Mouse (Mus musculus) liver, postnatal 0 days (tissue): ENCODE measurements around the gene Slc6a6. TPM values are rescaled to one million over a fixed set of nuclear protein-coding genes. Genes with fewer than 3 reads are reported as not detected.

Experiments
- ATAC-seq: fragments of 200-750 bp; cut with Nextera tagmentation; 2 replicates; pipeline ENCODE4 v1.8.0; 2017; ENCODE audit warnings: mild to moderate bottlenecking, moderate library complexity
- DNase-seq: peaks from one replicate; pipeline ENCODE4 v3.0.0-alpha.2; 2016
- H3K27ac ChIP-seq: fragments of 300-500 bp; sonication (generic); 2 replicates; pipeline ENCODE4 v1.5.1; 2014; ENCODE audit warnings: antibody characterized with exemption, moderate library complexity, mild to moderate bottlenecking, low read depth
- H3K27me3 ChIP-seq: fragments of 300-500 bp; sonication (generic); 2 replicates; pipeline ENCODE4 v1.6.1; 2014; ENCODE audit warnings: low read length, control low read depth, mixed read lengths; ENCODE audit not compliant: insufficient read depth
- H3K36me3 ChIP-seq: fragments of 300-500 bp; sonication (generic); replicated peaks from 2 replicates; pipeline ENCODE4 v1.6.1; 2014; ENCODE audit warnings: mild to moderate bottlenecking, control low read depth, low read length, moderate library complexity, mixed read lengths; ENCODE audit not compliant: insufficient read depth
- H3K4me1 ChIP-seq: fragments of 300-500 bp; sonication (generic); 2 replicates; pipeline ENCODE4 v1.6.1; 2014; ENCODE audit warnings: antibody characterized with exemption, mild to moderate bottlenecking, control low read depth; ENCODE audit not compliant: insufficient read depth
- H3K4me2 ChIP-seq: fragments of 300-500 bp; sonication (generic); 2 replicates; pipeline ENCODE4 v1.6.1; 2014; ENCODE audit warnings: low read depth, mild to moderate bottlenecking, low read length, moderate library complexity, mixed read lengths
- H3K4me3 ChIP-seq: fragments of 300-500 bp; sonication (generic); 2 replicates; pipeline ENCODE4 v1.5.1; 2014; ENCODE audit warnings: low read depth, low read length
- H3K9ac ChIP-seq: fragments of 300-500 bp; sonication (generic); replicated peaks from 2 replicates; pipeline ENCODE4 v1.6.1; 2014; ENCODE audit warnings: mild to moderate bottlenecking, moderate library complexity
- H3K9me3 ChIP-seq: fragments of 300-500 bp; sonication (generic); 2 replicates; pipeline ENCODE4 v1.6.1; 2016; ENCODE audit warnings: mild to moderate bottlenecking, control low read depth, low read length, mixed read lengths
- CTCF ChIP-seq: sonication (generic); IDR thresholded peaks from 2 replicates; pipeline ENCODE4 v1.5.1; 2016; ENCODE audit warnings: antibody characterized with exemption, low read depth
- EP300 ChIP-seq: IDR thresholded peaks from 2 replicates; pipeline ENCODE4 v1.6.1; 2016; ENCODE audit warnings: antibody characterized with exemption, low read depth, mild to moderate bottlenecking
- WGBS: fragments of 180-500 bp; shearing (Covaris S2); extraction: QIAGEN DNeasy Blood & Tissue Kit; methylation state at CpG from one replicate; pipeline ENCODE4 v1.1.7; 2014; ENCODE audit not compliant: insufficient replicate concordance; 5-methylcytosine and 5-hydroxymethylcytosine counted together
- polyA plus RNA-seq: library from polyadenylated mRNA; unstranded; fragments of >200 nt; fragmentation: Nextera tagmentation; extraction: Ambion mirVana; gene quantifications from 2 replicates; pipeline ENCODE4 v1.2.1, GENCODE M21; 2015

Gene Slc6a6
- polyA plus RNA-seq, 1 experiment from 2014 or later, result 34.4 TPM

DNA sequence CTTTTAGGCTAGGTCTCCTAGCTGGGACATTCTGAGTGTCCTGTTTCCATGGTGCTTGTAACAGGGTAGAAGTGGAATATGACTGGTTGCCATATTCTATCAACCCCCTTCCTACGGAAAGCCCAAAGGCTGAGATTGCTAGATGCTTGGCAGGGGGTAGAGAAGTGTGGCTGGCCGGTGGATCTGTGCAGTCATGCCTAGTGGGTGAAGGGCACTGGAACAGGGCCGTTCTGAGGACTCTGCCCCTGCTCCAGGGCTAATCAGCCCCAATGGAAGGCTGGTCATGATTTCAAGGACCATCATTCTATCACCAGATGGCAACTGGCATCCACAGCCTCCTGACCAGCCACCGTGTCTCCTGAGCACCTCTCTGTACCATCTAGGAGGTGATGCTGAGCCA is 7.7 kb downstream of the Slc6a6 start:
- DNase-seq, result no peak
- peaks cover 12% of the 10 kb centered on the region for H3K36me3 ChIP-seq
- H3K4me2 ChIP-seq, result no peak overlapping the region

DNA sequence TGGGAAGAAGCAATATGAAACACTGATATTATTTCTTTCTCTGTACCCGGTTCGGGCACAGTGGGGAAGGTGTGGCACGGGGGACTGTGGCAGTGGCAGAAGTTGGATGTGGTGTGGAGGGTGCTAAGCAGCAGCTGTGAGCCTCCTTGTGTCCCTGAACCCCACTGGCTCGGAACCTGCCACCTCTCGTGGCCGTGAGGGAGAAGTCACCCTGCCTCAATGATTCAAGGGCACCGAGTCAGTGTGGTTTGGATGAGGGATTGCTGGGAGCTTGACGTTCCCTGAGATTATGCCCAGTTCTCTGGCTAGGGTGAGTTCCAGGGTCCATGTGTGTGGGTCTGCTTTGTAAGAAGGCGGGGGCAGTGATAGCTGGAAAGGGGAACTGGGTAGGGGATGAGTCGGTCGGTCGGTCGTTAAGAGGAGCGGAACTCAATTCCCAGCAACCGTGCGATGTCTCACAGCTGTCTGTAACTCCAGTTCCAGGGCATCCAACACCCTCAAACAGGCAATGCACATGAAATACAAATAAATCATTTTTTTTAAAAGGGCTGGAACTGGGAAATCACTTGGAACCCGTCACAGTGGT is 9.5 kb downstream of the Slc6a6 start:
- TF ChIP-seq CTCF (no peak), EP300 (no peak)
- H3K9me3 ChIP-seq, result no peaks in the 10 kb centered on the region
- peaks cover 24% of the 10 kb centered on the region for H3K4me1 ChIP-seq
- DNase-seq (no peak), ATAC-seq (no peak)
- no peak overlapping the region for H3K4me3 ChIP-seq
- H3K4me2 ChIP-seq, result no peak overlapping the region
- H3K27ac ChIP-seq, result no peak overlapping the region
- H3K36me3 ChIP-seq, result peaks cover 12% of the 10 kb centered on the region
- no peaks in the 10 kb centered on the region for H3K27me3 ChIP-seq
- H3K9ac ChIP-seq, result no peak overlapping the region
- 67% methylated on average over 17 of the region's 17 CpGs for WGBS

More for the DNA sequence above, 7.7 kb downstream of the Slc6a6 start:
- H3K27ac ChIP-seq, result no peak overlapping the region
- no peaks in the 10 kb centered on the region for H3K9me3 ChIP-seq
- ATAC-seq, result no peak
- no peak overlapping the region for H3K9ac ChIP-seq
- WGBS, result 90% methylated on average over 4 of the region's 4 CpGs
- no peak overlapping the region for H3K4me3 ChIP-seq
- H3K4me1 ChIP-seq, result peaks cover 34% of the 10 kb centered on the region
- H3K27me3 ChIP-seq, result no peaks in the 10 kb centered on the region
- TF ChIP-seq EP300, result no peak
- no peak for TF ChIP-seq CTCF

DNA sequence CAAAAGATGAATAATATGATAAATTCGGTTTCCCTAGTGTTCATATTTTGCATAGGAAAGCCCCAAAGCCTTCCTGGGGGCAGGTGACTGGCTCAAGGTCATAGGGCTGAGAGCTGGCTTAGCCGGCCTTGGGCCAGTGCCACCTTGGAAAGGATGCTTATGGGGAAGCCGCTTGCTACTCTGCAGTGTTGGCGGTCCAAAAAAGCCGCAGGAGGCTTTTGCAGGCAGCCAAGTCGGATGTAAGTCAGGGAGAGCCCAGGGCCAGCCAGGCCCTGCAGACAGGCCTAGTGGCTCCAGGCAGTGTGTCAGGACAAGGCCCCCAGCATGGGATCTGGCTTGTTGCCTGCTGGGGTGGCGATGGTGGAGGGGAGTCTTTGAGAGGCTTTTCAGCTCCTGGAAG is 10.8 kb downstream of the Slc6a6 start:
- H3K4me1 ChIP-seq, result peaks cover 20% of the 10 kb centered on the region
- no peak overlapping the region for H3K4me3 ChIP-seq
- WGBS, result 77% methylated on average over 7 of the region's 7 CpGs
- TF ChIP-seq CTCF (no peak), EP300 (no peak)
- no peak overlapping the region for H3K27ac ChIP-seq
- H3K4me2 ChIP-seq, result no peak overlapping the region
- H3K36me3 ChIP-seq, result peaks cover 9% of the 10 kb centered on the region
- ATAC-seq (no peak), DNase-seq (no peak)
- H3K9me3 ChIP-seq, result no peaks in the 10 kb centered on the region
- H3K27me3 ChIP-seq, result no peaks in the 10 kb centered on the region
- no peak overlapping the region for H3K9ac ChIP-seq

DNA sequence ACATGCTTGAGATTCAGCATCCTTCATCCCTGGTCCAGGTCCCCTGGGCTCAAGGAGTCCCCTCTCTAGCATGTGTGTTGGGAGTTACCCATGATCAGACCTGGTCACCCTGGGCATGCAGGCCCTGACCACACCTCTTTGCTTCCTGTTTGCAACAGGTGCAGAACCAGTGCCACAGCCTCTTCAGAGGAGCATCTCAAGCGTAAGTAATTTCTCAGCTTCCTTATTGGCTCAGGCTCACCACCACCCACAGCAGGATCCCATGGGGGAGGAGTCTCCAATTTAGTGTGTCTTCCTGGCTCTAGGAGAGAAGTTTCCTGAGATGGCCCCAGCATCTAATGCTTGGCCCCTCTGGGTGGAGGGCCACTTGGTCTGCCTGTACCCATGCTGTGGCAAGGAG is 15.0 kb downstream of the Slc6a6 start:
- no peak for ATAC-seq
- no peak for DNase-seq
- Histone ChIP-seq H3K4me3 (no peak overlapping the region), H3K9me3 (no peaks in the 10 kb centered on the region), H3K9ac (no peak overlapping the region), H3K4me1 (peaks cover 20% of the 10 kb centered on the region), H3K36me3 (peaks cover 15% of the 10 kb centered on the region), H3K27me3 (no peaks in the 10 kb centered on the region), H3K4me2 (no peak overlapping the region), H3K27ac (no peak overlapping the region)
- WGBS, result 50% methylated on average over 1 of the region's 1 CpGs
- TF ChIP-seq CTCF (no peak), EP300 (no peak)

DNA sequence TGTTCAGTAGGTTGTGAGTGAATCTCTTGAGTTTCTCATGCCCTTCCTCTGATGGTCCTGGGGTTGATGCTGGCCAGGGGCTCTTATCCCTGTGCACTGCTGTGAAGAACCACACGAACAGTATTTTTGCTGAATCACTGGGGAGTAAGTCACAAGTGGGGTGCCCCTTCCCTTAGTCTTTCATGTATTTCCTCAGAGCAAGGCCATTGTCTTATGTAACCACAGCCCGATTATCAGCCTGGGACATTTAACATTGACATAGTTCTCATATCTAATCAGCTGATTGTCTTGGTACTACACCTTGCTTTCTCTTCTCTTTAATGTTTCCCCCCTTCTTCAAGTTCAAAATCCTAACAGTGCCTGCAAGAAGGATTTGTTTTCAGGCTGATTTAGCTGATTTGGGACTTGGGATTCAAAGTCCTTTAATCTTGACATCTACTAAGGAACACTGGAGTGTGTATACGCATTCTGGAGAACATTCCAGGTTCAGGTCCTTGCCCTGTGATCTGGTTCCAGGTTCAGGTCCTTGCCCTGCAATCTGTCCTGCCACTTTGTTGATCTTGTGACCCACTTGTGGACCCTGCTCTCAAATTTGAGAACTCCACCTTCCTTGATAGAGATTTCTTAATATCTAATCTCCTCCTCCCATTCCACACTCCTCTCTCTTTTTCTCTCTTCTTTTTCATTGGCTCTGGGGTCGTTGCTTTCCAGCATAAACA is 15.8 kb downstream of the Slc6a6 start:
- Histone ChIP-seq H3K4me3 (no peak overlapping the region), H3K9me3 (no peaks in the 10 kb centered on the region), H3K4me1 (peaks cover 20% of the 10 kb centered on the region), H3K36me3 (peaks cover 15% of the 10 kb centered on the region), H3K9ac (no peak overlapping the region), H3K27ac (peak overlapping the region; percentile 57; the same call in 1 of the 2 replicates), H3K4me2 (no peak overlapping the region), H3K27me3 (no peaks in the 10 kb centered on the region)
- no peak for TF ChIP-seq EP300
- no peak for TF ChIP-seq CTCF
- DNase-seq, result no peak
- ATAC-seq, result no peak
- 46% methylated on average over 4 of the region's 4 CpGs for WGBS

DNA sequence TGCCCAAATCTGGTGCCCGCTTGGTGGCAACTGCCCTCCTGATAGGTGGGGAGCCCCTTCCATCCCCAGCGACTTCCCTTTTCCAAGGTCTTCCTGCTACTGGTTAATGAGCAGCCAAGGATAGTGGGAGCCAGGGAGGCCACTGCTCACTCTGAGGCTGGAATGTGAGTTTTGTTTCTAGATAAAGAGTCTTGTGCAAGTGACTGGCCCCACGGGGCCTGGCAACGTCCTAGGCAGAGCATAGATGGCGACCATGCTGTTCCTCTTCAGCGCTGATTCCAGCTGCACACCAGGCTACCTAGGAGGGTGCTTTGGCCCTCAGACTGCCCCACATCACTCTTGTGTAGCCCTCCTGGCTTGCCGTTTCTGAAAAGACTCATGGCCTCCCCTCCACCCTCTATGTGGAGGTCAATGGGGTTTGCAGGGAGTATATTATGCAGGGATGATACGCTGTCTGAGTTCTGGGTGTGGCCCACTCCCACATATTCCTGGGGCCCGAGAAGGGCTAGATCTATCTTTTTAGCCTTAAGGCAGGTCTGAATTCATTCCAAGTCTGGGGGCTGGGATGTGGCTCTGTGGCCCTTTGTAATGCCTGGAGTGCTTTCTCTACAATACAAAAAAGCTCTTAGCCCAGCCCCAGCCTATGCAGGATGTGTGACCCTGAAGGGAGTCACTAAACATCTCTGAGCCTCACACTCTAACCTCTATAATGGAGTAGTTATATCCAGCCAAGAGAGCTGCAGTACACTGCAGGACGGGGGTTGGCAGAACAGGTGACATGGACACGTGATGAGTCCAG is 17.2 kb downstream of the Slc6a6 start:
- H3K4me3 ChIP-seq, result no peak overlapping the region
- no peaks in the 10 kb centered on the region for H3K27me3 ChIP-seq
- no peak overlapping the region for H3K9ac ChIP-seq
- H3K4me1 ChIP-seq, result peaks cover 22% of the 10 kb centered on the region
- DNase-seq, result peak; percentile 39
- no peak overlapping the region for H3K4me2 ChIP-seq
- WGBS, result 71% methylated on average over 11 of the region's 11 CpGs
- peaks cover 15% of the 10 kb centered on the region for H3K36me3 ChIP-seq
- TF ChIP-seq CTCF (no peak), EP300 (no peak)
- no peaks in the 10 kb centered on the region for H3K9me3 ChIP-seq
- H3K27ac ChIP-seq, result 0 out of 2 replicates have a peak overlapping the region, but pooled peaks have one; percentile 16
- ATAC-seq, result peak; percentile 76
